ENCODE assay signal across 7 mouse cellular contexts in genomic region chr11:120226421-120227280, GRCm38 (mm10). TPM values are rescaled to one million over a fixed set of nuclear protein-coding genes. Genes with fewer than 3 reads are reported as not detected.
DNase-seq lines count a peak whose midpoint lies in the region; ATAC-seq lines count a peak whose summit lies in the region.

No protein-coding gene starts in this region.

- ATAC-seq in kidney, embryonic 15.5 days (replicated peaks; ENCODE audit: low FRiP score): no peak
- ATAC-seq in midbrain, embryonic 13.5 days: no peak

- H3K4me3 ChIP-seq in kidney, embryonic 15.5 days (replicated peaks): no peak overlapping the region
- peak overlapping the region; percentile 96; the same call in 1 of the 2 replicates for H3K4me3 ChIP-seq in forebrain, embryonic 10.5 days
- no peak overlapping the region for H3K4me3 ChIP-seq in midbrain, embryonic 13.5 days (replicated peaks)

- 46% methylated on average over 12 of the region's 12 CpGs for WGBS in kidney, embryonic 15.5 days
- WGBS in forebrain, embryonic 10.5 days: 63% methylated on average over 12 of the region's 12 CpGs
- 55% methylated on average over 12 of the region's 12 CpGs for WGBS in midbrain, embryonic 13.5 days

- H3K4me1 ChIP-seq in kidney, embryonic 15.5 days: peaks cover 84% of the 10 kb centered on the region
- peaks cover 93% of the 10 kb centered on the region for H3K4me1 ChIP-seq in forebrain, embryonic 10.5 days
- H3K4me1 ChIP-seq in midbrain, embryonic 13.5 days (replicated peaks): peaks cover 72% of the 10 kb centered on the region

- H3K27ac ChIP-seq in kidney, embryonic 15.5 days: peak overlapping the region; percentile 96
- H3K27ac ChIP-seq in forebrain, embryonic 10.5 days: peak overlapping the region; percentile 100
- H3K27ac ChIP-seq in midbrain, embryonic 13.5 days: peak overlapping the region; percentile 99

- peak overlapping the region; percentile 35; the same call in 1 of the 2 replicates for H3K9ac ChIP-seq in kidney, embryonic 15.5 days
- peak overlapping the region; percentile 100; the same call in 1 of the 2 replicates for H3K9ac ChIP-seq in midbrain, embryonic 13.5 days (replicated peaks)

- peak overlapping the region; percentile 90; the same call in 1 of the 2 replicates for H3K4me2 ChIP-seq in kidney, embryonic 15.5 days
- H3K4me2 ChIP-seq in midbrain, embryonic 13.5 days (replicated peaks): peak overlapping the region; percentile 94

- DNase-seq in kidney, adult 9 months: no peak
- DNase-seq in forebrain, embryonic 10.5 days (ENCODE audit: extremely low spot score, low spot score): peak; percentile 25
- DNase-seq in heart, postnatal 4 days: peak; percentile 8
- no peak for DNase-seq in frontal cortex, postnatal 36 days (ENCODE audit: low spot score in 2 of 2)
- no peak for DNase-seq in gastrocnemius, adult 18-20 months (ENCODE audit: low spot score)

- H3K27me3 ChIP-seq in kidney, embryonic 15.5 days: no peaks in the 10 kb centered on the region
- H3K27me3 ChIP-seq in forebrain, embryonic 10.5 days (ENCODE audit: poor library complexity, severe bottlenecking): peaks cover 33% of the 10 kb centered on the region
- no peaks in the 10 kb centered on the region for H3K27me3 ChIP-seq in midbrain, embryonic 13.5 days

- H3K9me3 ChIP-seq in kidney, embryonic 15.5 days (replicated peaks): no peaks in the 10 kb centered on the region
- H3K9me3 ChIP-seq in forebrain, embryonic 10.5 days: no peaks in the 10 kb centered on the region
- H3K9me3 ChIP-seq in midbrain, embryonic 13.5 days: no peaks in the 10 kb centered on the region

- no peaks in the 10 kb centered on the region for H3K36me3 ChIP-seq in kidney, embryonic 15.5 days
- H3K36me3 ChIP-seq in forebrain, embryonic 10.5 days (replicated peaks): peaks cover 3% of the 10 kb centered on the region; the same call in 1 of the 2 replicates
- no peaks in the 10 kb centered on the region for H3K36me3 ChIP-seq in midbrain, embryonic 13.5 days

RNA-seq across cellular contexts. Expression of gene Bahcc1, which starts 6.1 kb away (rescaled TPM):
- polyA plus RNA-seq in kidney, embryonic 15.5 days (2015; fragmentation: Nextera tagmentation; extraction: Ambion mirVana): 11.8 and 14.1 TPM in 2 replicates
- polyA plus RNA-seq in forebrain, embryonic 10.5 days (2016; fragmentation: Nextera tagmentation; extraction: Ambion mirVana): 13.7 and 16.1 TPM in 2 replicates
- total RNA-seq in heart, postnatal 4 days (2021): 10 to 100 TPM; 14.1 to 16.5 TPM
- 17.4 and 19.5 TPM in 2 replicates for polyA plus RNA-seq in midbrain, embryonic 13.5 days (2015; fragmentation: Nextera tagmentation; extraction: Ambion mirVana)
- total RNA-seq in gastrocnemius, adult 18-20 months (2021): 1 to 10 TPM; 3.4 to 4.6 TPM

Comparison
In these comparisons a context has a peak if more than half of its experiments do, and no peak if none do; other contexts are left out.
1. DNase-seq: peak in forebrain, embryonic 10.5 days (single experiment) and heart, postnatal 4 days (single experiment); none in kidney, adult 9 months (single experiment), frontal cortex, postnatal 36 days (0 of 2) and gastrocnemius, adult 18-20 months (single experiment).
2. Peak in every context shown above with its lines, with median percentiles within 50 percentile points of each other: H3K27ac ChIP-seq.